Mouse (Mus musculus) MEL (cell line): ENCODE data around the gene Slc35b2. TPM values are rescaled to one million over a fixed set of nuclear protein-coding genes. Genes with fewer than 3 reads are reported as not detected.
A peak's percentile ranks its signal among the peaks of the same experiment; 100 is the strongest.

ENCODE experiments used
- DNase-seq: peaks from one replicate; pipeline ENCODE4 v3.0.0; 2011; ENCODE audit warnings: low read depth, low spot score
- H3K27ac ChIP-seq: 2 replicates; pipeline ENCODE4 v1.5.1; 2012; ENCODE audit warnings: low read depth, mild to moderate bottlenecking, control low read depth, low read length, moderate library complexity; ENCODE audit not compliant: control insufficient read depth
- H3K27me3 ChIP-seq, 2 experiments: fragments of 150-350 bp in 1 of 2; sonication (generic) in 1 of 2; 2 replicates each; pipeline ENCODE4 v1.6.1; 2012; ENCODE audit warnings: low read length in 2 of 2, mild to moderate bottlenecking in 2 of 2, improper control_type of control experiment in 1 of 2, moderate library complexity in 1 of 2; ENCODE audit not compliant: insufficient read depth in 2 of 2, control insufficient read depth in 1 of 2
- H3K36me3 ChIP-seq, 2 experiments: 2 replicates each; pipeline ENCODE4 v1.6.1; 2012 to 2014; ENCODE audit warnings: low read length in 2 of 2, improper control_type of control experiment in 1 of 2, inconsistent platforms in 1 of 2, mild to moderate bottlenecking in 1 of 2; ENCODE audit not compliant: insufficient read depth in 2 of 2, control insufficient read depth in 1 of 2
- H3K4me1 ChIP-seq, 2 experiments: fragments of 150-350 bp in 1 of 2; sonication (generic) in 1 of 2; 2 replicates each; pipeline ENCODE4 v1.6.1; 2012; ENCODE audit warnings: low read length in 2 of 2, improper control_type of control experiment in 1 of 2, mild to moderate bottlenecking in 1 of 2; ENCODE audit not compliant: insufficient read depth in 2 of 2, control insufficient read depth in 1 of 2
- H3K4me3 ChIP-seq, 2 experiments: fragments of 150-350 bp in 1 of 2; sonication (generic) in 1 of 2; 2 replicates each; pipeline ENCODE4 v1.5.1; 2012; ENCODE audit warnings: low read depth in 2 of 2, low read length in 2 of 2, mild to moderate bottlenecking in 2 of 2, moderate library complexity in 2 of 2, control low read depth in 1 of 2, improper control_type of control experiment in 1 of 2; ENCODE audit not compliant: control insufficient read depth in 1 of 2, insufficient read depth in 1 of 2
- H3K79me2 ChIP-seq: 2 replicates; pipeline ENCODE4 v1.6.1; 2012; ENCODE audit warnings: mild to moderate bottlenecking, low read length, moderate library complexity; ENCODE audit not compliant: control insufficient read depth, poor library complexity, insufficient read depth
- H3K9ac ChIP-seq: 2 replicates; pipeline ENCODE4 v1.6.1; 2012; ENCODE audit warnings: low read depth, mild to moderate bottlenecking, control low read depth, low read length, moderate library complexity; ENCODE audit not compliant: control insufficient read depth, poor library complexity, severe bottlenecking
- H3K9me3 ChIP-seq: fragments of 150-350 bp; sonication (generic); replicated peaks from 2 replicates; pipeline ENCODE4 v1.6.1; 2012; ENCODE audit warnings: mild to moderate bottlenecking, low read length, improper control_type of control experiment, moderate library complexity; ENCODE audit not compliant: insufficient read depth
- BHLHE40 ChIP-seq: IDR thresholded peaks from 2 replicates; pipeline ENCODE4 v1.6.1; 2012; ENCODE audit warnings: low read depth, mild to moderate bottlenecking, inconsistent platforms, low read length, improper control_type of control experiment, borderline replicate concordance
- CTCF ChIP-seq, 3 experiments: IDR thresholded peaks in 2 of 3; conservative IDR thresholded peaks in 1 of 3; 2 replicates each; pipeline ENCODE4 v1.5.1; 2011 to 2012; ENCODE audit warnings: low read length in 3 of 3, low read depth in 2 of 3, mild to moderate bottlenecking in 2 of 3, improper control_type of control experiment in 1 of 3, inconsistent platforms in 1 of 3, mixed read lengths in 1 of 3, moderate library complexity in 1 of 3; ENCODE audit not compliant: control insufficient read depth in 1 of 3, insufficient read depth in 1 of 3, poor library complexity in 1 of 3, severe bottlenecking in 1 of 3
- ELF1 ChIP-seq: IDR thresholded peaks from 2 replicates; pipeline ENCODE4 v1.6.1; 2014; ENCODE audit warnings: low read depth, mild to moderate bottlenecking, inconsistent platforms, low read length, improper control_type of control experiment, moderate library complexity
- EP300 ChIP-seq, 2 experiments: IDR thresholded peaks; 2 replicates each; pipeline ENCODE4 v1.6.1; 2011; ENCODE audit warnings: improper control_type of control experiment in 2 of 2, low read length in 2 of 2, low read depth in 1 of 2, mild to moderate bottlenecking in 1 of 2
- ETS1 ChIP-seq: IDR thresholded peaks from 2 replicates; pipeline ENCODE4 v1.6.1; 2012; ENCODE audit warnings: low read depth, mild to moderate bottlenecking, inconsistent platforms, low read length, improper control_type of control experiment, moderate library complexity
- GABPA ChIP-seq: IDR thresholded peaks from 2 replicates; pipeline ENCODE4 v1.6.1; 2012; ENCODE audit warnings: low read depth, mild to moderate bottlenecking, inconsistent platforms, low read length, improper control_type of control experiment, moderate library complexity
- GATA1 ChIP-seq: IDR thresholded peaks from 2 replicates; pipeline ENCODE4 v1.6.1; 2011; ENCODE audit warnings: low read depth, low read length, improper control_type of control experiment
- JUND ChIP-seq: IDR thresholded peaks from 2 replicates; pipeline ENCODE4 v1.6.1; 2011; ENCODE audit warnings: low read depth, mild to moderate bottlenecking, improper control_type of control experiment, low read length
- MAFK ChIP-seq: IDR thresholded peaks from 2 replicates; pipeline ENCODE4 v1.6.1; 2011; ENCODE audit warnings: low read depth, mild to moderate bottlenecking, low read length, improper control_type of control experiment, borderline replicate concordance
- MAX ChIP-seq: IDR thresholded peaks from 2 replicates; pipeline ENCODE4 v1.6.1; 2011; ENCODE audit warnings: low read length, improper control_type of control experiment
- MAZ ChIP-seq: IDR thresholded peaks from 2 replicates; pipeline ENCODE4 v1.6.1; 2012; ENCODE audit warnings: low read depth, mild to moderate bottlenecking, inconsistent platforms, low read length, improper control_type of control experiment
- MEF2A ChIP-seq: IDR thresholded peaks from 2 replicates; pipeline ENCODE4 v1.6.1; 2014; ENCODE audit warnings: low read depth, mild to moderate bottlenecking, inconsistent platforms, low read length, improper control_type of control experiment; ENCODE audit not compliant: poor library complexity, insufficient replicate concordance, severe bottlenecking; ENCODE audit errors: extremely low read depth
- MXI1 ChIP-seq: IDR thresholded peaks from 2 replicates; pipeline ENCODE4 v1.6.1; 2011; ENCODE audit warnings: mild to moderate bottlenecking, low read depth, low read length, improper control_type of control experiment
- MYC ChIP-seq: IDR thresholded peaks from 2 replicates; pipeline ENCODE4 v1.6.1; 2011; ENCODE audit warnings: low read depth, mild to moderate bottlenecking, low read length, improper control_type of control experiment, moderate library complexity
- NELFE ChIP-seq: IDR thresholded peaks from 2 replicates; pipeline ENCODE4 v1.6.1; 2011; ENCODE audit warnings: low read depth, low read length, improper control_type of control experiment
- POLR2A ChIP-seq, 2 experiments: IDR thresholded peaks; 2 replicates each; pipeline ENCODE4 v1.6.1; 2011 to 2012; ENCODE audit warnings: low read length in 2 of 2, mild to moderate bottlenecking in 2 of 2, control low read depth in 1 of 2, improper control_type of control experiment in 1 of 2, low read depth in 1 of 2, moderate library complexity in 1 of 2; ENCODE audit not compliant: control insufficient read depth in 1 of 2, insufficient read depth in 1 of 2, poor library complexity in 1 of 2
- POLR2AphosphoS2 ChIP-seq: IDR thresholded peaks from 2 replicates; pipeline ENCODE4 v1.6.1; 2011; ENCODE audit warnings: low read length, improper control_type of control experiment
- RCOR1 ChIP-seq: IDR thresholded peaks from 2 replicates; pipeline ENCODE4 v1.6.1; 2012; ENCODE audit warnings: low read depth, mild to moderate bottlenecking, inconsistent platforms, low read length, improper control_type of control experiment
- SIN3A ChIP-seq: IDR thresholded peaks from 2 replicates; pipeline ENCODE4 v1.6.1; 2012; ENCODE audit warnings: low read length, improper control_type of control experiment, inconsistent platforms
- SMC3 ChIP-seq: IDR thresholded peaks from 2 replicates; pipeline ENCODE4 v1.6.1; 2011; ENCODE audit warnings: low read depth, low read length, improper control_type of control experiment
- TBP ChIP-seq: IDR thresholded peaks from 2 replicates; pipeline ENCODE4 v1.8.0; 2011; ENCODE audit warnings: low read depth, low read length, improper control_type of control experiment
- TCF12 ChIP-seq: IDR thresholded peaks from 2 replicates; pipeline ENCODE4 v1.6.1; 2014; ENCODE audit warnings: low read depth, mild to moderate bottlenecking, inconsistent platforms, low read length, improper control_type of control experiment, moderate library complexity
- USF1 ChIP-seq: IDR thresholded peaks from 2 replicates; pipeline ENCODE4 v1.6.1; 2014; ENCODE audit warnings: low read depth, mild to moderate bottlenecking, inconsistent platforms, low read length, improper control_type of control experiment, moderate library complexity
- USF2 ChIP-seq, 2 experiments: IDR thresholded peaks; 2 replicates each; pipeline ENCODE4 v1.6.1; 2011 to 2012; ENCODE audit warnings: improper control_type of control experiment in 2 of 2, low read length in 2 of 2, borderline replicate concordance in 1 of 2, inconsistent platforms in 1 of 2, low read depth in 1 of 2, mild to moderate bottlenecking in 1 of 2; ENCODE audit not compliant: insufficient read depth in 1 of 2
- ZMIZ1 ChIP-seq: IDR thresholded peaks from 2 replicates; pipeline ENCODE4 v1.6.1; 2012; ENCODE audit warnings: low read depth, mild to moderate bottlenecking, inconsistent platforms, low read length, improper control_type of control experiment, moderate library complexity
- ZNF384 ChIP-seq: IDR thresholded peaks from 2 replicates; pipeline ENCODE4 v1.6.1; 2012; ENCODE audit warnings: low read depth, mild to moderate bottlenecking, inconsistent platforms, low read length, improper control_type of control experiment
- polyA plus RNA-seq, 2 experiments: library from polyadenylated mRNA; stranded (reverse) in 1 of 2; unstranded in 1 of 2; fragments of >175 nt in 1 of 2; fragments of >200 nt in 1 of 2; gene quantifications; 2 replicates each; pipeline versions ENCODE4 v1.2.1 to v1.2.4; 2012; ENCODE audit warnings: low replicate concordance in 2 of 2, low read depth in 1 of 2; ENCODE audit not compliant: insufficient read length in 2 of 2, insufficient read depth in 1 of 2, missing spikeins in 1 of 2
- total RNA-seq: library from RNA; depleted of rRNA; stranded (reverse); fragments of 300-350 nt; gene quantifications from 2 replicates; pipeline ENCODE4 v1.2.3, GENCODE M21; 2012

Gene Slc35b2
- total and polyA plus RNA-seq, 3 experiments: 81.7 to 111 TPM; not detected in 1

DNA sequence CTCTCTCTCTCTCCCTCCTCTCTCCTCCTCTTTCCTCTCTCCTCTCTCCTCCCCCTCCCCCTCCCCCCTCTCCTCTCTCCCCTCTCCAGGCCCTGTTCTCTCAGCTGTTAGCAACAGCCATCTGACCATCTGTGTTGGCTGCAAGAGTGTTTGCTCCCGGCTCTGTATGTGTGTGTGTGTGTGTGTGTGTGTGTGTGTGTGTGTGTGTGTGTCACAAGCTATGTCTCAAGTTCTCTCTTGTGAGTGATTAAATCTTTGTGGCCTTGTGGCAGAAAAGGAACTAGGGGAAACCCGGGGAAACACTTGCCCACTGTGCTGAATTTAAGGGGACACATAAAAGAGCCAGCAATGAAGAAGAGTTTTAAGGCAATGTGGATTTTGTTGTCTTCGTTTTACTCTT, 34.1 kb downstream of the Slc35b2 start:
- Histone ChIP-seq H3K27ac (peak overlapping the region; percentile 50), H3K79me2 (peaks cover 27% of the 10 kb centered on the region)
- TF ChIP-seq RCOR1: peak; percentile 69
- TF ChIP-seq TCF12: peak; percentile 79
- TF ChIP-seq MXI1: peak; percentile 67; the same call in 1 of the 2 replicates
- 0 out of 2 replicates have a peak, but pooled peaks have one; percentile 25 for TF ChIP-seq ELF1
- peak; percentile 6; the same call in 1 of the 2 replicates for TF ChIP-seq ZNF384
- TF ChIP-seq MAFK: no peak
- peak; percentile 71; the same call in 1 of the 2 replicates for TF ChIP-seq SIN3A
- TF ChIP-seq USF1: peak; percentile 42; the same call in 1 of the 2 replicates
- TF ChIP-seq BHLHE40: peak; percentile 7; the same call in 1 of the 2 replicates
- TF ChIP-seq GATA1: peak; percentile 48; the same call in 1 of the 2 replicates
- no peak for TF ChIP-seq JUND
- no peak for TF ChIP-seq USF2 (IDR thresholded peaks at IDR 0.05; ENCODE audit: borderline replicate concordance in 1 of 2, insufficient read depth in 1 of 2, low read depth in 1 of 2, low read length in 2 of 2)
- TF ChIP-seq TBP: no peak
- no peak for TF ChIP-seq NELFE
- TF ChIP-seq POLR2AphosphoS2: no peak
- no peak for TF ChIP-seq ZMIZ1
- TF ChIP-seq MYC: no peak
- peak; percentile 94 for TF ChIP-seq ETS1
- peak; percentile 57 to 61; a peak in 2 of 4 replicates for TF ChIP-seq EP300 (IDR thresholded peaks at IDR 0.05; ENCODE audit: low read depth in 1 of 2, low read length in 2 of 2)
- TF ChIP-seq GABPA: no peak
- no peak for TF ChIP-seq SMC3
- no peak for TF ChIP-seq MEF2A
- TF ChIP-seq POLR2A (IDR thresholded peaks at IDR 0.05; ENCODE audit: control insufficient read depth in 1 of 2, insufficient read depth in 1 of 2, low read depth in 1 of 2, low read length in 2 of 2, poor library complexity in 1 of 2): no peak
- no peak for TF ChIP-seq MAX
- TF ChIP-seq MAZ: peak; percentile 81
- TF ChIP-seq CTCF (IDR thresholded peaks at IDR 0.05 in 2 of 3, conservative IDR thresholded peaks at IDR 0.05 in 1 of 3; ENCODE audit: control insufficient read depth in 1 of 3, insufficient read depth in 1 of 3, low read depth in 2 of 3, low read length in 3 of 3, poor library complexity in 1 of 3, severe bottlenecking in 1 of 3): no peak
- TF ChIP-seq, all 39 proteins: peak for 12

More for the DNA sequence above, 34.1 kb downstream of the Slc35b2 start:
- Histone ChIP-seq H3K36me3 (peaks cover 0 to 31% of the 10 kb centered on the region in 2 experiments; a peak in 2 of 4 replicates), H3K9me3 (no peaks in the 10 kb centered on the region), H3K4me1 (peaks cover 22 to 36% of the 10 kb centered on the region in 2 experiments), H3K27me3 (no peaks in the 10 kb centered on the region), H3K4me3 (no peak overlapping the region), H3K9ac (no peak overlapping the region)
- peak; percentile 83 for DNase-seq
